ENCODE assay signal across 11 mouse cellular contexts in the genomic region with DNA sequence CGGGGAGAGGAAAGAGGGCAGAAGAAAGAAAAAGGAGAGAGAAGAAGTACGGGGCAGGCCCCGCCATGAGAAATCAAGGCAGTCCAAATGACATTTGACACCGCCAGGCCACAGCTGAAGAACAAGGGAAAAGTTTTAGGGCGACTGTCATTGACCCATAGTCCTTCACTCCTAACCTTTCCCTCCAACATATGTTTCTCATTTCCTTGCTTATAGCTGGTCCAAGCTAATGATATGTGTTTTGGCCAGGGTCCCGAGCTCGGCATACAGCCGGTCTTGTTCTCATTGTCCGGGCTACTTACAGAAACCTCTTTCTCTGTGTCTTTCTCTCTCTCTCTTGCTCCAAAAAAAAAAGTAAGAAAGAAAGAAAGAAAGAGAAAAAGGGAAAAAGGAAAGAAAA.
A peak's percentile ranks its signal among the peaks of the same experiment; 100 is the strongest.
DNase-seq lines count a peak whose midpoint lies in the region.
"Had no signal": no experiment of that assay in that cellular context is flagged by ENCODE, and none has a peak within 500 bp of the region (broad histone marks: within the 10 kb centered on the region; RNA-seq: fewer than 3 reads in every experiment).

No protein-coding gene starts in this region.

- intact Hi-C loops in heart, postnatal 36 days (cut with DNase I): no loop called here

- DNase-seq in heart, adult 11 months: peak; percentile 84
- DNase-seq in heart, postnatal 36 days: no peak
- DNase-seq in kidney, postnatal 4 days: peak; percentile 77 to 80
- no peak for DNase-seq in kidney, postnatal 36 days
- DNase-seq in embryo, embryonic 9.5 days (ENCODE audit: extremely low spot score): peak; percentile 57
- DNase-seq in neural tube, embryonic 10.5 days (ENCODE audit: extremely low spot score, low spot score): peak; percentile 54
- DNase-seq in urinary bladder, postnatal 4 days (ENCODE audit: low spot score in 2 of 2): no peak
- DNase-seq in liver: no peak
- DNase-seq: cerebellum, adult 18-20 months; kidney, adult 9 months; midbrain, embryonic 14.5 days had no signal

Comparison
In these comparisons a context has a peak if more than half of its experiments do, and no peak if none do; other contexts are left out.
1. DNase-seq: peak in heart, adult 11 months (single experiment), kidney, postnatal 4 days (2 of 2), embryo, embryonic 9.5 days (single experiment) and neural tube, embryonic 10.5 days (single experiment); none in heart, postnatal 36 days (0 of 2), kidney, postnatal 36 days (0 of 2), urinary bladder, postnatal 4 days (0 of 2) and liver (single experiment).